Mouse (Mus musculus): ENCODE measurements at regions not wholly inside any gene's neighbourhood (a gene's known extent, or its start where the extent isn't known, plus 50 kb on each side); places are given as distances from the start of the nearest gene placed in this dataset.

- H3K27ac ChIP-seq (ENCODE audit: low read length) = no peak overlapping the region
- no peaks in the 10 kb centered on the region for H3K4me1 ChIP-seq (replicated peaks; ENCODE audit: control insufficient read depth, insufficient read depth, low read length)
- no peak overlapping the region for H3K4me3 ChIP-seq (ENCODE audit: low read length)
- 83% methylated on average over 6 of the region's 6 CpGs for WGBS
- H3K9me3 ChIP-seq (ENCODE audit: control insufficient read depth, low read length) = no peaks in the 10 kb centered on the region
- no peaks in the 10 kb centered on the region for H3K36me3 ChIP-seq (ENCODE audit: control insufficient read depth, insufficient read depth, low read length)
- no peak overlapping the region for H3K4me2 ChIP-seq (ENCODE audit: low read depth, low read length)
- no peak for ATAC-seq (ENCODE audit: low read depth)
- no peaks in the 10 kb centered on the region for H3K27me3 ChIP-seq (ENCODE audit: control insufficient read depth, insufficient read depth, low read depth, low read length)
- no peak overlapping the region for H3K9ac ChIP-seq (ENCODE audit: low read length)
Observed at GRCm38 (mm10) chr6:66114366-66114765, 162.0 kb downstream of the 4930544G11Rik start.

GRCm38 (mm10) chr6:66121479-66122183 is 169.2 kb downstream of the 4930544G11Rik start:
- Histone ChIP-seq H3K4me2 (ENCODE audit: low read depth, low read length) (no peak overlapping the region), H3K36me3 (ENCODE audit: control insufficient read depth, insufficient read depth, low read length) (no peaks in the 10 kb centered on the region), H3K27me3 (ENCODE audit: control insufficient read depth, insufficient read depth, low read depth, low read length) (no peaks in the 10 kb centered on the region), H3K9me3 (ENCODE audit: control insufficient read depth, low read length) (no peaks in the 10 kb centered on the region), H3K4me3 (ENCODE audit: low read length) (no peak overlapping the region), H3K27ac (ENCODE audit: low read length) (no peak overlapping the region), H3K9ac (ENCODE audit: low read length) (no peak overlapping the region), H3K4me1 (replicated peaks; ENCODE audit: control insufficient read depth, insufficient read depth, low read length) (no peaks in the 10 kb centered on the region)
- no peak for ATAC-seq (ENCODE audit: low read depth)
- WGBS = 74% methylated on average over 5 of the region's 5 CpGs

GRCm38 (mm10) chr6:66124292-66124691 is 171.9 kb downstream of the 4930544G11Rik start:
- Histone ChIP-seq H3K27me3 (ENCODE audit: control insufficient read depth, insufficient read depth, low read depth, low read length) (no peaks in the 10 kb centered on the region), H3K4me2 (ENCODE audit: low read depth, low read length) (no peak overlapping the region), H3K9ac (ENCODE audit: low read length) (no peak overlapping the region), H3K27ac (ENCODE audit: low read length) (no peak overlapping the region), H3K9me3 (ENCODE audit: control insufficient read depth, low read length) (no peaks in the 10 kb centered on the region), H3K36me3 (ENCODE audit: control insufficient read depth, insufficient read depth, low read length) (no peaks in the 10 kb centered on the region), H3K4me3 (ENCODE audit: low read length) (no peak overlapping the region), H3K4me1 (replicated peaks; ENCODE audit: control insufficient read depth, insufficient read depth, low read length) (no peaks in the 10 kb centered on the region)
- WGBS = 63% methylated on average over 1 of the region's 1 CpGs
- no peak for ATAC-seq (ENCODE audit: low read depth)

- Histone ChIP-seq H3K36me3 (ENCODE audit: control insufficient read depth, insufficient read depth, low read length) (no peaks in the 10 kb centered on the region), H3K4me3 (ENCODE audit: low read length) (no peak overlapping the region), H3K27ac (ENCODE audit: low read length) (no peak overlapping the region), H3K27me3 (ENCODE audit: control insufficient read depth, insufficient read depth, low read depth, low read length) (no peaks in the 10 kb centered on the region), H3K4me2 (ENCODE audit: low read depth, low read length) (no peak overlapping the region), H3K4me1 (replicated peaks; ENCODE audit: control insufficient read depth, insufficient read depth, low read length) (no peaks in the 10 kb centered on the region), H3K9ac (ENCODE audit: low read length) (no peak overlapping the region), H3K9me3 (ENCODE audit: control insufficient read depth, low read length) (no peaks in the 10 kb centered on the region)
- WGBS = 69% methylated on average over 3 of the region's 3 CpGs
- ATAC-seq (ENCODE audit: low read depth) = no peak
Observed at GRCm38 (mm10) chr6:66151786-66152185, 199.4 kb downstream of the 4930544G11Rik start.

- Histone ChIP-seq H3K27me3 (ENCODE audit: control insufficient read depth, insufficient read depth, low read depth, low read length) (no peaks in the 10 kb centered on the region), H3K9ac (ENCODE audit: low read length) (no peak overlapping the region), H3K4me2 (ENCODE audit: low read depth, low read length) (no peak overlapping the region), H3K36me3 (ENCODE audit: control insufficient read depth, insufficient read depth, low read length) (no peaks in the 10 kb centered on the region), H3K27ac (ENCODE audit: low read length) (peak overlapping the region; percentile 13; the same call in 1 of the 2 replicates), H3K4me1 (replicated peaks; ENCODE audit: control insufficient read depth, insufficient read depth, low read length) (no peaks in the 10 kb centered on the region), H3K9me3 (ENCODE audit: control insufficient read depth, low read length) (no peaks in the 10 kb centered on the region), H3K4me3 (ENCODE audit: low read length) (no peak overlapping the region)
- ATAC-seq (ENCODE audit: low read depth) = no peak
- 89% methylated on average over 2 of the region's 2 CpGs for WGBS
Observed at GRCm38 (mm10) chr6:66154831-66155230, 202.4 kb downstream of the 4930544G11Rik start.

GRCm38 (mm10) chr6:66160805-66161204 is 208.4 kb downstream of the 4930544G11Rik start:
- Histone ChIP-seq H3K27me3 (ENCODE audit: control insufficient read depth, insufficient read depth, low read depth, low read length) (no peaks in the 10 kb centered on the region), H3K36me3 (ENCODE audit: control insufficient read depth, insufficient read depth, low read length) (no peaks in the 10 kb centered on the region), H3K4me2 (ENCODE audit: low read depth, low read length) (no peak overlapping the region), H3K4me1 (replicated peaks; ENCODE audit: control insufficient read depth, insufficient read depth, low read length) (no peaks in the 10 kb centered on the region), H3K9ac (ENCODE audit: low read length) (no peak overlapping the region), H3K4me3 (ENCODE audit: low read length) (no peak overlapping the region), H3K9me3 (ENCODE audit: control insufficient read depth, low read length) (no peaks in the 10 kb centered on the region; the same call in 1 of the 2 replicates), H3K27ac (ENCODE audit: low read length) (no peak overlapping the region)
- no peak for ATAC-seq (ENCODE audit: low read depth)
- WGBS = 50% methylated on average over 2 of the region's 2 CpGs

- no peak overlapping the region for H3K4me2 ChIP-seq (ENCODE audit: low read depth, low read length)
- no peak overlapping the region for H3K9ac ChIP-seq (ENCODE audit: low read length)
- no peaks in the 10 kb centered on the region; the same call in 1 of the 2 replicates for H3K9me3 ChIP-seq (ENCODE audit: control insufficient read depth, low read length)
- ATAC-seq (ENCODE audit: low read depth) = peak; percentile 93
- no peak overlapping the region for H3K4me3 ChIP-seq (ENCODE audit: low read length)
- WGBS = 31% methylated on average over 3 of the region's 3 CpGs
- no peak overlapping the region for H3K27ac ChIP-seq (ENCODE audit: low read length)
- no peaks in the 10 kb centered on the region for H3K4me1 ChIP-seq (replicated peaks; ENCODE audit: control insufficient read depth, insufficient read depth, low read length)
- H3K36me3 ChIP-seq (ENCODE audit: control insufficient read depth, insufficient read depth, low read length) = no peaks in the 10 kb centered on the region
- no peaks in the 10 kb centered on the region for H3K27me3 ChIP-seq (ENCODE audit: control insufficient read depth, insufficient read depth, low read depth, low read length)
Observed at GRCm38 (mm10) chr6:66168913-66169312, 216.5 kb downstream of the 4930544G11Rik start.

GRCm38 (mm10) chr6:66197990-66198389 is 245.6 kb downstream of the 4930544G11Rik start:
- Histone ChIP-seq H3K9me3 (ENCODE audit: control insufficient read depth, low read length) (no peaks in the 10 kb centered on the region), H3K27ac (ENCODE audit: low read length) (peak overlapping the region; percentile 25; the same call in 1 of the 2 replicates), H3K9ac (ENCODE audit: low read length) (no peak overlapping the region), H3K27me3 (ENCODE audit: control insufficient read depth, insufficient read depth, low read depth, low read length) (no peaks in the 10 kb centered on the region), H3K4me2 (ENCODE audit: low read depth, low read length) (no peak overlapping the region), H3K4me1 (replicated peaks; ENCODE audit: control insufficient read depth, insufficient read depth, low read length) (peaks cover 4% of the 10 kb centered on the region), H3K36me3 (ENCODE audit: control insufficient read depth, insufficient read depth, low read length) (no peaks in the 10 kb centered on the region), H3K4me3 (ENCODE audit: low read length) (no peak overlapping the region)
- WGBS = 63% methylated on average over 1 of the region's 1 CpGs
- ATAC-seq (ENCODE audit: low read depth) = peak; percentile 82

GRCm38 (mm10) chr6:66200136-66200790 is 247.9 kb downstream of the 4930544G11Rik start:
- no peaks in the 10 kb centered on the region for H3K27me3 ChIP-seq (ENCODE audit: control insufficient read depth, insufficient read depth, low read depth, low read length)
- H3K4me1 ChIP-seq (replicated peaks; ENCODE audit: control insufficient read depth, insufficient read depth, low read length) = peaks cover 4% of the 10 kb centered on the region
- H3K9me3 ChIP-seq (ENCODE audit: control insufficient read depth, low read length) = no peaks in the 10 kb centered on the region
- H3K9ac ChIP-seq (ENCODE audit: low read length) = no peak overlapping the region
- H3K36me3 ChIP-seq (ENCODE audit: control insufficient read depth, insufficient read depth, low read length) = no peaks in the 10 kb centered on the region
- H3K4me2 ChIP-seq (ENCODE audit: low read depth, low read length) = no peak overlapping the region
- whole genome bisulfite sequencing = 29% methylated on average over 6 of the region's 6 CpGs
- 0 out of 2 replicates have a peak, but pooled peaks have one; percentile 38 for ATAC-seq (ENCODE audit: low read depth)
- H3K4me3 ChIP-seq (ENCODE audit: low read length) = no peak overlapping the region
- H3K27ac ChIP-seq (ENCODE audit: low read length) = peak overlapping the region; percentile 17; the same call in 1 of the 2 replicates

All from lung, embryonic 16.5 days (tissue).